Mouse (Mus musculus): ENCODE results near the gene Lsamp. TPM values are rescaled to one million over a fixed set of nuclear protein-coding genes. Genes with fewer than 3 reads are reported as not detected.

Lsamp gene
- polyA plus RNA-seq, 1 experiment from 2014 or later = 2.1 TPM

- Histone ChIP-seq H3K9ac (ENCODE audit: low read length) (no peak overlapping the region), H3K4me3 (ENCODE audit: control insufficient read depth in 1 of 2, insufficient read depth in 1 of 2, low read depth in 1 of 2, low read length in 2 of 2) (no peak overlapping the region), H3K4me1 (ENCODE audit: control insufficient read depth in 2 of 2, insufficient read depth in 2 of 2, low read length in 2 of 2) (no peaks in the 10 kb centered on the region), H3K36me3 (ENCODE audit: control insufficient read depth, insufficient read depth, low read length) (no peaks in the 10 kb centered on the region), H3K4me2 (ENCODE audit: low read length) (no peak overlapping the region; the same call in 1 of the 2 replicates), H3K27ac (replicated peaks in 1 of 2; ENCODE audit: control insufficient read depth in 1 of 2, insufficient read depth in 1 of 2, low read depth in 2 of 2, low read length in 2 of 2) (no peak overlapping the region), H3K9me3 (ENCODE audit: control insufficient read depth, low read length) (no peaks in the 10 kb centered on the region), H3K27me3 (ENCODE audit: control insufficient read depth, insufficient read depth, low read length) (no peaks in the 10 kb centered on the region)
- no peak for ATAC-seq (ENCODE audit: insufficient number of reproducible peaks, insufficient read depth, low FRiP score, low read depth)
- WGBS = 60% methylated on average over 10 of the region's 10 CpGs
Measured at GRCm38 (mm10) chr16:41524266-41524665, 1540.1 kb downstream of the Lsamp start.

- no peaks in the 10 kb centered on the region for H3K4me1 ChIP-seq (ENCODE audit: control insufficient read depth in 2 of 2, insufficient read depth in 2 of 2, low read length in 2 of 2)
- no peaks in the 10 kb centered on the region for H3K36me3 ChIP-seq (ENCODE audit: control insufficient read depth, insufficient read depth, low read length)
- peak overlapping the region; percentile 56 to 67 for H3K4me3 ChIP-seq (ENCODE audit: control insufficient read depth in 1 of 2, insufficient read depth in 1 of 2, low read depth in 1 of 2, low read length in 2 of 2)
- WGBS = 2% methylated on average over 38 of the region's 38 CpGs
- ATAC-seq (ENCODE audit: insufficient number of reproducible peaks, insufficient read depth, low FRiP score, low read depth) = peak; percentile 59; the same call in 1 of the 2 replicates
- H3K9ac ChIP-seq (ENCODE audit: low read length) = peak overlapping the region; percentile 69
- no peak overlapping the region for H3K27ac ChIP-seq (replicated peaks in 1 of 2; ENCODE audit: control insufficient read depth in 1 of 2, insufficient read depth in 1 of 2, low read depth in 2 of 2, low read length in 2 of 2)
- H3K4me2 ChIP-seq (ENCODE audit: low read length) = peak overlapping the region; percentile 95
- no peaks in the 10 kb centered on the region for H3K27me3 ChIP-seq (ENCODE audit: control insufficient read depth, insufficient read depth, low read length)
- H3K9me3 ChIP-seq (ENCODE audit: control insufficient read depth, low read length) = no peaks in the 10 kb centered on the region
Measured at GRCm38 (mm10) chr16:41532661-41533551, 1548.7 kb downstream of the Lsamp start.

- Histone ChIP-seq H3K4me1 (ENCODE audit: control insufficient read depth in 2 of 2, insufficient read depth in 2 of 2, low read length in 2 of 2) (no peaks in the 10 kb centered on the region), H3K4me3 (ENCODE audit: control insufficient read depth in 1 of 2, insufficient read depth in 1 of 2, low read depth in 1 of 2, low read length in 2 of 2) (peak overlapping the region; percentile 56 to 67), H3K9ac (ENCODE audit: low read length) (peak overlapping the region; percentile 69; the same call in 1 of the 2 replicates), H3K27me3 (ENCODE audit: control insufficient read depth, insufficient read depth, low read length) (no peaks in the 10 kb centered on the region), H3K36me3 (ENCODE audit: control insufficient read depth, insufficient read depth, low read length) (no peaks in the 10 kb centered on the region), H3K4me2 (ENCODE audit: low read length) (peak overlapping the region; percentile 95), H3K9me3 (ENCODE audit: control insufficient read depth, low read length) (no peaks in the 10 kb centered on the region), H3K27ac (replicated peaks in 1 of 2; ENCODE audit: control insufficient read depth in 1 of 2, insufficient read depth in 1 of 2, low read depth in 2 of 2, low read length in 2 of 2) (no peak overlapping the region)
- no peak for ATAC-seq (ENCODE audit: insufficient number of reproducible peaks, insufficient read depth, low FRiP score, low read depth)
- WGBS = 8% methylated on average over 6 of the region's 6 CpGs
Measured at GRCm38 (mm10) chr16:41533686-41534085, 1549.5 kb downstream of the Lsamp start.

GRCm38 (mm10) chr16:41535806-41536205 lies 1551.6 kb downstream of the Lsamp start:
- WGBS = 63% methylated on average over 1 of the region's 1 CpGs
- Histone ChIP-seq H3K4me1 (ENCODE audit: control insufficient read depth in 2 of 2, insufficient read depth in 2 of 2, low read length in 2 of 2) (no peaks in the 10 kb centered on the region), H3K27me3 (ENCODE audit: control insufficient read depth, insufficient read depth, low read length) (no peaks in the 10 kb centered on the region), H3K4me2 (ENCODE audit: low read length) (no peak overlapping the region), H3K36me3 (ENCODE audit: control insufficient read depth, insufficient read depth, low read length) (no peaks in the 10 kb centered on the region), H3K4me3 (ENCODE audit: control insufficient read depth in 1 of 2, insufficient read depth in 1 of 2, low read depth in 1 of 2, low read length in 2 of 2) (no peak overlapping the region), H3K9ac (ENCODE audit: low read length) (no peak overlapping the region), H3K27ac (replicated peaks in 1 of 2; ENCODE audit: control insufficient read depth in 1 of 2, insufficient read depth in 1 of 2, low read depth in 2 of 2, low read length in 2 of 2) (no peak overlapping the region), H3K9me3 (ENCODE audit: control insufficient read depth, low read length) (no peaks in the 10 kb centered on the region)
- ATAC-seq (ENCODE audit: insufficient number of reproducible peaks, insufficient read depth, low FRiP score, low read depth) = no peak

- H3K9ac ChIP-seq (ENCODE audit: low read length) = no peak overlapping the region
- WGBS = 34% methylated on average over 2 of the region's 2 CpGs
- no peaks in the 10 kb centered on the region for H3K27me3 ChIP-seq (ENCODE audit: control insufficient read depth, insufficient read depth, low read length)
- ATAC-seq (ENCODE audit: insufficient number of reproducible peaks, insufficient read depth, low FRiP score, low read depth) = no peak
- H3K9me3 ChIP-seq (ENCODE audit: control insufficient read depth, low read length) = no peaks in the 10 kb centered on the region
- H3K4me3 ChIP-seq (ENCODE audit: control insufficient read depth in 1 of 2, insufficient read depth in 1 of 2, low read depth in 1 of 2, low read length in 2 of 2) = no peak overlapping the region
- H3K4me1 ChIP-seq (ENCODE audit: control insufficient read depth in 2 of 2, insufficient read depth in 2 of 2, low read length in 2 of 2) = no peaks in the 10 kb centered on the region
- no peak overlapping the region for H3K27ac ChIP-seq (replicated peaks in 1 of 2; ENCODE audit: control insufficient read depth in 1 of 2, insufficient read depth in 1 of 2, low read depth in 2 of 2, low read length in 2 of 2)
- H3K36me3 ChIP-seq (ENCODE audit: control insufficient read depth, insufficient read depth, low read length) = no peaks in the 10 kb centered on the region
- H3K4me2 ChIP-seq (ENCODE audit: low read length) = no peak overlapping the region
Measured at GRCm38 (mm10) chr16:41542641-41543040, 1558.5 kb downstream of the Lsamp start.

GRCm38 (mm10) chr16:41551164-41551563 lies 1567.0 kb downstream of the Lsamp start:
- WGBS = 88% methylated on average over 3 of the region's 3 CpGs

GRCm38 (mm10) chr16:41551851-41552262 lies 1567.7 kb downstream of the Lsamp start:
- WGBS = 18% methylated on average over 3 of the region's 3 CpGs
- no peak overlapping the region for H3K4me2 ChIP-seq (ENCODE audit: low read length)

More at GRCm38 (mm10) chr16:41551164-41551563, 1567.0 kb downstream of the Lsamp start:
- no peaks in the 10 kb centered on the region for H3K36me3 ChIP-seq (ENCODE audit: control insufficient read depth, insufficient read depth, low read length)
- no peak overlapping the region for H3K27ac ChIP-seq (replicated peaks in 1 of 2; ENCODE audit: control insufficient read depth in 1 of 2, insufficient read depth in 1 of 2, low read depth in 2 of 2, low read length in 2 of 2)
- no peak for ATAC-seq (ENCODE audit: insufficient number of reproducible peaks, insufficient read depth, low FRiP score, low read depth)
- H3K4me2 ChIP-seq (ENCODE audit: low read length) = no peak overlapping the region
- H3K9me3 ChIP-seq (ENCODE audit: control insufficient read depth, low read length) = no peaks in the 10 kb centered on the region
- H3K4me1 ChIP-seq (ENCODE audit: control insufficient read depth in 2 of 2, insufficient read depth in 2 of 2, low read length in 2 of 2) = no peaks in the 10 kb centered on the region
- no peak overlapping the region for H3K4me3 ChIP-seq (ENCODE audit: control insufficient read depth in 1 of 2, insufficient read depth in 1 of 2, low read depth in 1 of 2, low read length in 2 of 2)
- no peaks in the 10 kb centered on the region for H3K27me3 ChIP-seq (ENCODE audit: control insufficient read depth, insufficient read depth, low read length)
- H3K9ac ChIP-seq (ENCODE audit: low read length) = no peak overlapping the region

More at GRCm38 (mm10) chr16:41551851-41552262, 1567.7 kb downstream of the Lsamp start:
- no peak overlapping the region for H3K27ac ChIP-seq (replicated peaks in 1 of 2; ENCODE audit: control insufficient read depth in 1 of 2, insufficient read depth in 1 of 2, low read depth in 2 of 2, low read length in 2 of 2)
- H3K4me3 ChIP-seq (ENCODE audit: control insufficient read depth in 1 of 2, insufficient read depth in 1 of 2, low read depth in 1 of 2, low read length in 2 of 2) = no peak overlapping the region
- no peaks in the 10 kb centered on the region for H3K27me3 ChIP-seq (ENCODE audit: control insufficient read depth, insufficient read depth, low read length)
- no peaks in the 10 kb centered on the region for H3K36me3 ChIP-seq (ENCODE audit: control insufficient read depth, insufficient read depth, low read length)
- H3K4me1 ChIP-seq (ENCODE audit: control insufficient read depth in 2 of 2, insufficient read depth in 2 of 2, low read length in 2 of 2) = no peaks in the 10 kb centered on the region
- no peak for ATAC-seq (ENCODE audit: insufficient number of reproducible peaks, insufficient read depth, low FRiP score, low read depth)
- no peaks in the 10 kb centered on the region for H3K9me3 ChIP-seq (ENCODE audit: control insufficient read depth, low read length)
- no peak overlapping the region for H3K9ac ChIP-seq (ENCODE audit: low read length)

All from heart, embryonic 14.5 days (tissue).